Mouse (Mus musculus): ENCODE data around the gene Odaph. TPM values are rescaled to one million over a fixed set of nuclear protein-coding genes. Genes with fewer than 3 reads are reported as not detected.

Odaph gene
- total and polyA plus RNA-seq, 3 experiments, result 0.25 to 3.3 (median 1.7) TPM

GRCm38 (mm10) chr5:91989261-91989660 is 2.0 kb downstream of the Odaph start:
- no peak overlapping the region for H3K4me3 ChIP-seq (replicated peaks in 1 of 3; ENCODE audit: low read depth in 2 of 3, low read length in 2 of 3, poor library complexity in 1 of 3)
- no peaks in the 10 kb centered on the region for H3K36me3 ChIP-seq (replicated peaks in 1 of 2; ENCODE audit: control insufficient read depth in 1 of 2, insufficient read depth in 1 of 2, low read length in 1 of 2)
- no peak overlapping the region for H3K9ac ChIP-seq (ENCODE audit: insufficient read depth, low read depth)
- H3K79me2 ChIP-seq (replicated peaks; ENCODE audit: control insufficient read depth, extremely low read depth, insufficient read depth, poor library complexity, severe bottlenecking), result no peaks in the 10 kb centered on the region
- H3K27me3 ChIP-seq (replicated peaks), result no peaks in the 10 kb centered on the region
- DNase-seq (ENCODE audit: extremely low read depth), result no peak
- no peak overlapping the region for H3K4me2 ChIP-seq (ENCODE audit: insufficient read depth, low read depth, poor library complexity, severe bottlenecking)
- H3K9me3 ChIP-seq (replicated peaks; ENCODE audit: low read length), result peaks cover 4% of the 10 kb centered on the region
- TF ChIP-seq RAD21 (IDR thresholded peaks at IDR 0.05; ENCODE audit: low read depth, low read length) (no peak), MAFK (IDR thresholded peaks at IDR 0.05; ENCODE audit: insufficient replicate concordance, low read length) (no peak), PAX5 (IDR thresholded peaks at IDR 0.05; ENCODE audit: low read length) (no peak), POLR2AphosphoS2 (IDR thresholded peaks at IDR 0.05; ENCODE audit: low read depth, low read length) (no peak), ZC3H11A (IDR thresholded peaks at IDR 0.05; ENCODE audit: low read depth, low read length) (no peak), ELF1 (IDR thresholded peaks at IDR 0.05; ENCODE audit: low read depth, low read length) (no peak), NELFE (IDR thresholded peaks at IDR 0.05; ENCODE audit: low read depth, low read length) (no peak), BHLHE40 (IDR thresholded peaks at IDR 0.05; ENCODE audit: low read depth, low read length) (no peak), MAX (IDR thresholded peaks at IDR 0.05; ENCODE audit: low read length) (no peak), RCOR1 (conservative IDR thresholded peaks at IDR 0.05; ENCODE audit: low read depth, low read length) (no peak), USF1 (IDR thresholded peaks at IDR 0.05; ENCODE audit: low read depth, low read length) (no peak), MYC (IDR thresholded peaks at IDR 0.05; ENCODE audit: low read depth, low read length) (no peak), MAZ (IDR thresholded peaks at IDR 0.05; ENCODE audit: low read depth, low read length) (no peak), POLR2A (IDR thresholded peaks at IDR 0.05; ENCODE audit: low read depth, low read length) (no peak), JUN (IDR thresholded peaks at IDR 0.05; ENCODE audit: insufficient read depth, low read depth, low read length) (no peak), IRF4 (IDR thresholded peaks at IDR 0.05; ENCODE audit: low read depth, low read length) (no peak), CHD2 (IDR thresholded peaks at IDR 0.05; ENCODE audit: low read length) (no peak)
- no peak overlapping the region for H3K27ac ChIP-seq (ENCODE audit: insufficient read depth, low read depth)
- dilution Hi-C loops (cut with MboI; ENCODE audit: extremely low pct_ligation_motif_present, extremely low pct_unique_long_range_greater_than_20kb, low sequenced_read_pairs) (no loop called here), in situ Hi-C loops (cut with MboI; ENCODE audit: low pct_ligation_motif_present, low pct_unique_long_range_greater_than_20kb, low sequenced_read_pairs) (no loop called here)
- peaks cover 15 to 64% of the 10 kb centered on the region in 2 experiments; a peak in 3 of 4 replicates for H3K4me1 ChIP-seq (ENCODE audit: control insufficient read depth in 1 of 2, insufficient read depth in 2 of 2)

- H3K4me3 ChIP-seq (replicated peaks in 1 of 3; ENCODE audit: low read depth in 2 of 3, low read length in 2 of 3, poor library complexity in 1 of 3), result no peak overlapping the region
- H3K4me2 ChIP-seq (ENCODE audit: insufficient read depth, low read depth, poor library complexity, severe bottlenecking), result no peak overlapping the region
- H3K9ac ChIP-seq (ENCODE audit: insufficient read depth, low read depth), result no peak overlapping the region
- H3K27me3 ChIP-seq (replicated peaks), result no peaks in the 10 kb centered on the region
- no peak for TF ChIP-seq PAX5 (IDR thresholded peaks at IDR 0.05; ENCODE audit: low read length)
- no peak for TF ChIP-seq MEF2A (IDR thresholded peaks at IDR 0.05; ENCODE audit: borderline replicate concordance, low read depth, low read length)
- in situ Hi-C loops (cut with MboI; ENCODE audit: low pct_ligation_motif_present, low pct_unique_long_range_greater_than_20kb, low sequenced_read_pairs) (no loop called here), dilution Hi-C loops (cut with MboI; ENCODE audit: extremely low pct_ligation_motif_present, extremely low pct_unique_long_range_greater_than_20kb, low sequenced_read_pairs) (no loop called here)
- no peaks in the 10 kb centered on the region for H3K79me2 ChIP-seq (replicated peaks; ENCODE audit: control insufficient read depth, extremely low read depth, insufficient read depth, poor library complexity, severe bottlenecking)
- peaks cover 11 to 56% of the 10 kb centered on the region in 2 experiments; a peak in 3 of 4 replicates for H3K4me1 ChIP-seq (ENCODE audit: control insufficient read depth in 1 of 2, insufficient read depth in 2 of 2)
- H3K27ac ChIP-seq (ENCODE audit: insufficient read depth, low read depth), result no peak overlapping the region
- DNase-seq (ENCODE audit: extremely low read depth), result no peak
- no peaks in the 10 kb centered on the region for H3K36me3 ChIP-seq (replicated peaks in 1 of 2; ENCODE audit: control insufficient read depth in 1 of 2, insufficient read depth in 1 of 2, low read length in 1 of 2)
- H3K9me3 ChIP-seq (replicated peaks; ENCODE audit: low read length), result peaks cover 2% of the 10 kb centered on the region
Measured at GRCm38 (mm10) chr5:91991191-91991937, 4.1 kb downstream of the Odaph start.
